Mouse (Mus musculus) midbrain, postnatal 0 days (tissue): ENCODE results near the gene Cbl. TPM values are rescaled to one million over a fixed set of nuclear protein-coding genes. Genes with fewer than 3 reads are reported as not detected.

Source experiments
- ATAC-seq: fragments of 200-750 bp; cut with Nextera tagmentation; 2 replicates; pipeline ENCODE4 v1.8.0; 2017; ENCODE audit warnings: moderate number of reproducible peaks, mild to moderate bottlenecking, moderate TSS enrichment, moderate library complexity; ENCODE audit not compliant: low FRiP score
- DNase-seq: peaks from one replicate; pipeline ENCODE4 v3.0.0-alpha.2; 2015; ENCODE audit warnings: low spot score
- H3K27ac ChIP-seq: fragments of 300-500 bp; sonication (generic); 2 replicates; pipeline ENCODE4 v1.5.1; 2014; ENCODE audit warnings: low read depth, mild to moderate bottlenecking, low read length, mixed read lengths
- H3K27me3 ChIP-seq: fragments of 300-500 bp; sonication (generic); 2 replicates; pipeline ENCODE4 v1.6.1; 2014; ENCODE audit warnings: low read length, control low read depth, mixed read lengths; ENCODE audit not compliant: insufficient read depth
- H3K36me3 ChIP-seq: fragments of 300-500 bp; sonication (generic); 2 replicates; pipeline ENCODE4 v1.6.1; 2014; ENCODE audit warnings: low read length, control low read depth, mixed read lengths; ENCODE audit not compliant: insufficient read depth
- H3K4me1 ChIP-seq: fragments of 300-500 bp; sonication (generic); 2 replicates; pipeline ENCODE4 v1.6.1; 2014; ENCODE audit warnings: mild to moderate bottlenecking, control low read depth, antibody characterized with exemption, low read length, mixed read lengths; ENCODE audit not compliant: insufficient read depth
- H3K4me2 ChIP-seq: fragments of 300-500 bp; sonication (generic); 2 replicates; pipeline ENCODE4 v1.6.1; 2014; ENCODE audit warnings: low read depth, mild to moderate bottlenecking, low read length, mixed read lengths; ENCODE audit not compliant: poor library complexity, severe bottlenecking
- H3K4me3 ChIP-seq: fragments of 300-500 bp; sonication (generic); 2 replicates; pipeline ENCODE4 v1.5.1; 2014; ENCODE audit warnings: low read depth, mild to moderate bottlenecking, low read length, moderate library complexity
- H3K9ac ChIP-seq: fragments of 300-500 bp; sonication (generic); replicated peaks from 2 replicates; pipeline ENCODE4 v1.6.1; 2014; ENCODE audit warnings: mild to moderate bottlenecking, low read length, moderate library complexity, mixed read lengths; ENCODE audit not compliant: poor library complexity, severe bottlenecking
- H3K9me3 ChIP-seq: fragments of 300-500 bp; sonication (generic); 2 replicates; pipeline ENCODE4 v1.6.1; 2016; ENCODE audit warnings: low read length, control low read depth
- CTCF ChIP-seq: IDR thresholded peaks from 2 replicates; pipeline ENCODE4 v1.5.1; 2016; ENCODE audit warnings: antibody characterized with exemption, mild to moderate bottlenecking
- WGBS: fragments of 180-500 bp; shearing (Covaris S2); extraction: QIAGEN DNeasy Blood & Tissue Kit; methylation state at CpG from one replicate; pipeline ENCODE4 v1.1.7; 2014; 5-methylcytosine and 5-hydroxymethylcytosine counted together
- polyA plus RNA-seq: library from polyadenylated mRNA; unstranded; fragments of >200 nt; fragmentation: Nextera tagmentation; extraction: Ambion mirVana; gene quantifications from 2 replicates; pipeline ENCODE4 v1.2.1, GENCODE M21; 2015
- total RNA-seq: library from RNA; depleted of rRNA; stranded (reverse); fragments of >200 nt; gene quantifications from 2 replicates; pipeline ENCODE4 v1.2.3, GENCODE M21; 2014

Gene Cbl
- total and polyA plus RNA-seq, 2 experiments from 2014 or later: 17.3 to 32.1 TPM

GRCm38 (mm10) chr9:44147290-44147689, 86.6 kb downstream of the Cbl start:
- H3K27me3 ChIP-seq: no peaks in the 10 kb centered on the region
- ATAC-seq: no peak
- no peak overlapping the region for H3K9ac ChIP-seq
- H3K4me3 ChIP-seq: no peak overlapping the region
- peak; percentile 71 for TF ChIP-seq CTCF
- H3K36me3 ChIP-seq: peaks cover 7% of the 10 kb centered on the region
- H3K4me2 ChIP-seq: no peak overlapping the region
- WGBS: 47% methylated on average over 3 of the region's 3 CpGs
- H3K4me1 ChIP-seq: no peaks in the 10 kb centered on the region
- H3K9me3 ChIP-seq: no peaks in the 10 kb centered on the region
- no peak overlapping the region for H3K27ac ChIP-seq
- DNase-seq: no peak

DNA sequence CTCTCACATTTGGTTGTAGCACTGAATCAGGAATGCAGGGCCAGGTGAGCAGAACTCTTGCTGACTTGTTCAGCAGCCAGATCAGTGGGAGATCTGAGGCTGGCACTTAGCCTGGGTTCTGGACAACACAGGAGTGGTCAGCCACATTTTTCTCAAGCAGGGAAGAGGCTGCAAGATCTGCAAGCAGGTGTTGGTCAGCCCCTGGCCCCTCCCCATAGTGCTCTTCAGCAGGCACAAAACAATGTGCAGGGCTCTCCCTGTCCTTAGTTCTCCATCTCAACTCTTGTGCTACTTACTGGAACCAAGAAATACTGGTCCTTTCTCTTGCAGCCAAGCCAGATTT, 89.2 kb downstream of the Cbl start:
- Histone ChIP-seq H3K4me3 (no peak overlapping the region), H3K9ac (no peak overlapping the region), H3K36me3 (peaks cover 10% of the 10 kb centered on the region; the same call in 1 of the 2 replicates), H3K4me1 (no peaks in the 10 kb centered on the region), H3K9me3 (no peaks in the 10 kb centered on the region), H3K4me2 (no peak overlapping the region), H3K27ac (no peak overlapping the region), H3K27me3 (no peaks in the 10 kb centered on the region)
- TF ChIP-seq CTCF: no peak
- no peak for ATAC-seq
- no peak for DNase-seq

GRCm38 (mm10) chr9:44144023-44144717, 89.7 kb downstream of the Cbl start:
- no peaks in the 10 kb centered on the region for H3K9me3 ChIP-seq
- no peak for DNase-seq
- no peak for ATAC-seq
- TF ChIP-seq CTCF: peak; percentile 23
- H3K4me3 ChIP-seq: no peak overlapping the region
- H3K27me3 ChIP-seq: no peaks in the 10 kb centered on the region
- H3K36me3 ChIP-seq: peaks cover 10% of the 10 kb centered on the region; the same call in 1 of the 2 replicates
- H3K4me1 ChIP-seq: no peaks in the 10 kb centered on the region
- H3K9ac ChIP-seq: no peak overlapping the region
- H3K27ac ChIP-seq: no peak overlapping the region
- H3K4me2 ChIP-seq: no peak overlapping the region
- 39% methylated on average over 5 of the region's 8 CpGs for WGBS

GRCm38 (mm10) chr9:44143421-44143820, 90.4 kb downstream of the Cbl start:
- ATAC-seq (no peak), DNase-seq (no peak)
- Histone ChIP-seq H3K36me3 (peaks cover 10% of the 10 kb centered on the region; the same call in 1 of the 2 replicates), H3K4me3 (no peak overlapping the region), H3K4me1 (no peaks in the 10 kb centered on the region), H3K27me3 (no peaks in the 10 kb centered on the region), H3K27ac (no peak overlapping the region), H3K9me3 (no peaks in the 10 kb centered on the region), H3K4me2 (no peak overlapping the region), H3K9ac (no peak overlapping the region)
- 70% methylated on average over 5 of the region's 5 CpGs for WGBS
- no peak for TF ChIP-seq CTCF

- no peaks in the 10 kb centered on the region for H3K9me3 ChIP-seq
- no peak for DNase-seq
- no peak for ATAC-seq
- 62% methylated on average over 5 of the region's 5 CpGs for WGBS
- H3K27ac ChIP-seq: no peak overlapping the region
- H3K4me1 ChIP-seq: no peaks in the 10 kb centered on the region
- no peak overlapping the region for H3K4me3 ChIP-seq
- peaks cover 10% of the 10 kb centered on the region; the same call in 1 of the 2 replicates for H3K36me3 ChIP-seq
- no peaks in the 10 kb centered on the region for H3K27me3 ChIP-seq
- no peak overlapping the region for H3K9ac ChIP-seq
- H3K4me2 ChIP-seq: no peak overlapping the region
- TF ChIP-seq CTCF: no peak
Measured at GRCm38 (mm10) chr9:44141951-44142350, 91.9 kb downstream of the Cbl start.

- Histone ChIP-seq H3K4me2 (no peak overlapping the region), H3K27me3 (peaks cover 30% of the 10 kb centered on the region), H3K27ac (no peak overlapping the region), H3K9ac (no peak overlapping the region), H3K36me3 (peaks cover 6% of the 10 kb centered on the region; the same call in 1 of the 2 replicates), H3K9me3 (no peaks in the 10 kb centered on the region), H3K4me1 (peaks cover 2% of the 10 kb centered on the region), H3K4me3 (no peak overlapping the region)
- ATAC-seq (no peak), DNase-seq (no peak)
- whole genome bisulfite sequencing: 76% methylated on average over 4 of the region's 4 CpGs
- TF ChIP-seq CTCF: no peak
Measured at GRCm38 (mm10) chr9:44137846-44138245, 96.0 kb downstream of the Cbl start.
